Mouse (Mus musculus) mesoderm, embryonic 11.5 days (tissue): Measurements from ENCODE around the gene Odc1.
"Not testable (repeated sequence)": the region's sequence is repeated elsewhere in the genome, so short reads cannot be mapped to it uniquely, and the experiment has no call there.

Source experiments
- DNase-seq: peaks from one replicate; pipeline ENCODE4 v3.0.0-alpha.2; 2012; ENCODE audit warnings: low read depth, low spot score

Odc1 gene

GRCm38 (mm10) chr12:17544209-17545106, at the start of gene Odc1:
Odc1 (plus strand) TSS chr12:17544794.
- DNase-seq = peak; percentile 98

DNA sequence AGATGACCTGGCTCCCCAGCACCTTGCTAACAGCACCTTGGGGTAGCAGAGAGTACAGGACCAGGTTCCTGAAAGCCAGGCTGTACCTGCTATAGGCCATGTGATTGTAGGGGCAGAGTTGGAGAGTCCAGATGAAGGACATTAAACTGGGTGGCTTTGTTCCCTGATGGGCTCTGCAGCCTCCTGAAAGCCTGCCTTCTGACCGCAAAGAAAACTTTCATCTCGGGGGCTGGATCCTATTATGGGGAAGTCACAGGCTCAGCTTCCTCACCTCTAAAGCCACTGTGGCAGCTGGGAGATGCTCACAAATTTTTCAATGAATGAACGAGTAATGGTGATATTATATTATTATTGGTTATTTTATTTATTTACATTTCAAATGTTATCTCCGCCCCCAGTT, 49.8 kb upstream of the Odc1 start:
- no peak for DNase-seq

DNA sequence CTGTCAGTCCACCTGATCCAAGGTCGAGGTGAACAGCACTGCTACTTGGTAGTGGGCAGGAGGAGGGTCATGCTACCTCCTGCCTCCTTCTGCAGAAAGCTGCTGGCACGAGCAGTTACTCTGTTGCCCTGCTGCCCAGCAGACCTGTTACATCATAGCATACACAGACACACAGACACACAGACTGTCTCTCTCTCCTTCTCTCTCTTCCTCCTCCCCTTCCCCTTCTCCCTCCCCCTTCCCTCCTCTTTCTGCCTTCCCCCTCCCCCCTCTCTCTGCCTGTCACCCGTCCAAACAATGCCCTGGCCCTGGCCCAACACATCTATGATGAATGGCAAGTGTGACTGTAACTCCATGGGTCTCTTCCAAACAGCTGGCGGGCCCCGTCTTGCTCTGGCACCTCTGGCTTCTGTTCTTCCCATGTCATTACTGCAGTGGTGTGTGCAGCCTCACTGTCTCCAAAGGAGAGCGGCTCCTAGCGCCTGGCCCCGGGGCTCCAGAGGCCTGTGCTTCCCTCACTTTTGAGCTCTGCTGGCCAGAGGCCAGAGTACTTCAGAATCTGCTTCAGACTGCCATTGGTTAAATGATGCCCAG, 48.6 kb upstream of the Odc1 start:
- no peak for DNase-seq

- DNase-seq = no peak
These were observed 38.9 kb upstream of the Odc1 start for GRCm38 (mm10) chr12:17505620-17506074.

DNA sequence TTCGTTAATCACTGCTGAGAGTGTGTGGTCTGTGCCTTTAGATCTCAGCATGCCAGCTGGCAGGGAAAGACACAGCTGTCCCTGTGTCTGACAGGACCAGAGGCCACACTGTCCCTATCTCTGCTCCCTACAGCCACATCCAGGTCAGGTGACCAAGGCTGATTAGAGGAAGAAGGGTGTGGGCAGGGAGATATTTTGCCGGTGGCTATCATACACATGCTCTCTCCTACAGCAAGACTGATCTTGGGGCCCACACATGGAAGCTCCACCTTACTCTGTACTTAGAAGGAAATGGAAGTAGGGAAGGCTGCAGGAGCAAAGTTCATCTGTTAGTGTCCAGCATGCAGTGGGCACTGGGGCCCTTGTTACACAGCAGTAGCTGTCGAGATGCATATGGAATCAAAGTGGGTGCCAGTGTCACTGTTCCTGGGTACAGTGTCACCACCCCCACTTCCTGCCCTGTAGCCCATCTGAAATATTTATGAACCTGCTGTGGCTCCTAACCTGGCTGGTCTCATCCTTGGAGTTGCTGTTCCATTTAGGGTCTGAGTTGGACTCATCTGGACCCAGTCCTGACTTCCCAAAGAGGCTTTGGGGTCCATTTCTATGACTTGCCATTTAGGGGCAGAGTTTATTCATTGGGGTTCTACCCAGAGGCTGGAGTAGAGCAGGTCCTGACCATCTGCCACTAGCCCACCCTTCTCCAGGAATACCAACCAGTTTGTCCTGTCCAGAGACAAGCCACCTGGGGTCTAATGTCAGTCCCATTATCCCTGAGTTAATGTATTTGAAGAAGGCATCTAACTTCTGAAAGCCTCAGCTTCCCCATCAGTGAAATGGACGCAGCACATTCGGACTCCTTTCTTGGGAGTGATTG, 38.2 kb upstream of the Odc1 start:
- no peak for DNase-seq

GRCm38 (mm10) chr12:17506994-17507542, 37.5 kb upstream of the Odc1 start:
- DNase-seq = no peak

DNA sequence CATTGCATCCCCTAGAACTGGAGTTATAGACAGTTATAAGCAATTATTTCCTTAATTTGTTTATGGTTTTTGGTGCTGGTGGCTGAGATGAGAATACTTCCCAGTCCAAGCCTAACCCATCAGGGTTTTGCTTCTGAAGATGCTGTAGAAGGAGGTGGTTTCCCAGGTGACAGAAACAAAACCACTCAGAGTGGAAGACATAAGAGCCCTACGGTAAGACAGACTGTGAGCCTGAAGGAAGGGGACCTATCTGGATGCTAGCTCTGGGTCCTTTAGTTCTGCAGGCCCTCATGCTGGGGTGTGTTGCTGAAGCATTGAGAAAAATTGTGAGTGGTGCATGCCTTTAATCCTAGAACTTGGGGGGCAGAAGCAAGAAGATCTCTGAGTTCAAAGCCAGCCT, 35.3 kb upstream of the Odc1 start:
- DNase-seq = no peak

- DNase-seq = no peak
These were observed 34.4 kb upstream of the Odc1 start for GRCm38 (mm10) chr12:17510158-17510557.

DNA sequence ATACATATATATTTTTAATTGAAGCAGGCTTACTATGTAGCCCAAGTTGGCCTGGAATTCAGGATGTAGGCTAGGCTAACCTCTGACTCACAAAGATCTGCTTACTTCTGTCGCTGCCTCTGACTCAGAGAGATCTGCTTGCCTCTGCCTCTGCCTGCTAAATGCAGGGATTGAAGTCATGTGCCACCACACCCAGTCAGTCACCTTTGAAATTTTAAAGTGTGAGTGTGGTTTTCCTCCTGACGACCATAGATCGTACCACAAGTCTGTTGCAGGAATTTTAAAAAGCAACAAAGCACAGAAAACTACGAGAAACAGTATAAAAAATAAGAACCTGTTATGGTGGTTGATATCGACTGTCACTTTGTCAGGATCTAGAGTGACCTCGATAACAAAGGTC, 33.6 kb upstream of the Odc1 start:
- no peak for DNase-seq

GRCm38 (mm10) chr12:17529180-17529579, 15.4 kb upstream of the Odc1 start:
- no peak for DNase-seq

DNA sequence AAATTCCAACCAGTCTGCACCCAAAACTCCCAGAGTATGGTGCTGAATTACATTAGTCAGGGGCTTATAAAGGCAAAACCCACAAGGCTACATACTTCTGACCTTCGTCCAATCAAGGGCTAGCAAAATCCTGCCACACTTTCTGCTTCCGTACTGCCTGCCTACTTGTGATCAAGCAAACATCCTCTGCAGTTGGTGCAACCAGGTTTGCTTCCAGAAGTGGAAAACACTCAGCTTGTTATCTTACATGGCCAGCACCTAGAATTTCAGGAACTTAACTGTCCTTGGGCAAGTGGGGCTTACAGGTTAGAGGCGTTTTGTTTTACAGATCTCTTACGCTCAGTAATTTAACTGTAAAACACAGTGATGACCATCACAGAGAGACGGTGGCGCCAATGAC, 14.9 kb upstream of the Odc1 start:
- DNase-seq = no peak

GRCm38 (mm10) chr12:17530825-17531224, 13.8 kb upstream of the Odc1 start:
- no peak for DNase-seq

DNA sequence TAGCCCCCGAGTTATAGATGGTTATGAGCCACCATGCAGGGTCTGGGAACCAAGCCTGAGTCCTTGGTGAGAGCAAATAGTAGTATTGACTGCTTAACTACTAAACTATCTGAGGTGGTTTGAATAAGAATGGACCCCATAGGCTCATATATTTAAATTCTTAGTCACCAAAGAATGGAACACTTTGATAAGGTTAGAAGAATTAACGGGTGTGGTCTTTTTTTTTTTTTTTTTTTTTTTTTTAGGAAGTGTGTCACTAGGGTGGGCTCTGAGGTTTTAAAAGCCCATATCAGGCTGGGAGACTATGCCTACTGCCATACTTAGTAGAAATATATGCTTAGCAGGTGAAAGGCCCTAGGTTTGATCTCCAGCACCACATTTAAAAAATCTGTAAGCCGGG, 8.4 kb upstream of the Odc1 start:
- no peak for DNase-seq

GRCm38 (mm10) chr12:17537147-17537546, 7.4 kb upstream of the Odc1 start:
- DNase-seq = no peak

GRCm38 (mm10) chr12:17538087-17538486, 6.5 kb upstream of the Odc1 start:
- DNase-seq = no peak

GRCm38 (mm10) chr12:17539041-17539440, 5.6 kb upstream of the Odc1 start:
- DNase-seq = no peak

DNA sequence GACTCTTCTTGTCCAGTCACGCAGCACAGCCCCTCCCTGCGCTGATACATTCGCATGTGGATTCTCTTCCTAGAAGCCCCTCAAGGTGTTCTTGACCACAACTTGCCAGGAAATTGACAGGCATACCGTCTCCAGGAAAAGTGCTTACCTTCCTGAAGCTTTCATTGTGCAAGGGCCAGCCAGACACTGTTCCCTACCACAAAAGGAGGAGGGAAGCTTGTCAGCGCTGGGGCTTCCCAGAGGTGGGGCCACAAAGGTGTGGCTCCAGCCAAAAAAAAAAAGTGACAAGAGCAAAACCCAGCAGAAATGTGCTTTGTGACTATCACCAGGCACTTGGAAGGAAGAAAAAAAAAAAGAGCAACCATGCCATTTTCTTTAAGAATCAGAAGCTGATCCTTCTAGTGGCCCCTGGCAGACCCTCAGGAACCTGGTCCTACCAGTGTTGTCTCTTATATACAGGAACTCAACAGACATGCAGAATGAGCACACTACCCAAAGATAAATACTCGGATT, 4.5 kb upstream of the Odc1 start:
- DNase-seq = no peak

DNA sequence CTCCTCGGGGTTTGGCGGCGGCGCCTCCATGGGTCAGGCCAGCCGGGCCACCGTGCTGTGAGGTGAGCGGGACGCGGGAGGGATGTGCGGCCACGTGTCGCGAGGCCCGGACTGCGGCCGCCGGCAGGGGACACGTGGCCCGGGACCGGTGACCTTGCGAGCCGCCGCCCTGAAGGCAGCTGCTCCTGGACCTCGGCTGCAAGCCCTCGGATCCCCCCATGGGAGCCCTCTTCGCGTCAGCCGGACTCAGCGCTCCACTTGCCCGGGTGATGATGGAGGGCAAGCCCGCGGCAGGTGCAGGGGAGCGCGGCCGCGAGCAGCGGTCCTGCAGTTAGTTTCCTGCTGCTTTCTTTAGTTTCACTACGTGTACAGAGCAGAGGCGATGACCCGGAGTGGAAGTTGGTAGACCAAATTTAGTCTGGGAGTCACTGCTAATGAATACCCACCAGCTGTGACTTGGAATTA, 545 bp downstream of the Odc1 start:
- DNase-seq = peak; percentile 57

DNA sequence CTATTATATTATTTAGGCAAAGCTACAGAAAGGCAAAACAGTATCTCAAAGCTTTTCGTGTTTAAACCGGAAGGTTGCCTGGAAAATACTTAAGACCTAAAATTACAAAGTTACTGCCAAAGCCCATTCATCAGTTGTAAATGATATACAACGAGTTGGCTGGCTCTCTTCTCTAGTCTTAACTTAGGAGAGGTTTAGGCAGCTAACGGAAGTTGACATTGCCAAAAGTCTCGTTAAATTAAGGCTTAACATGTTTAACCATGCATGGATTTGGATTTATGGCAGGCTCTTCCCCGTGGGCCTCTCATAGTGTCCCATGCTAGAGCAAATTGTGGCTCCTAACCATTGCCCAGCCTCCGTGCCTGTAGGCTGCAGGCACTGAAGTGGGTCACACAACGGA, 1.3 kb downstream of the Odc1 start:
- no peak for DNase-seq

DNA sequence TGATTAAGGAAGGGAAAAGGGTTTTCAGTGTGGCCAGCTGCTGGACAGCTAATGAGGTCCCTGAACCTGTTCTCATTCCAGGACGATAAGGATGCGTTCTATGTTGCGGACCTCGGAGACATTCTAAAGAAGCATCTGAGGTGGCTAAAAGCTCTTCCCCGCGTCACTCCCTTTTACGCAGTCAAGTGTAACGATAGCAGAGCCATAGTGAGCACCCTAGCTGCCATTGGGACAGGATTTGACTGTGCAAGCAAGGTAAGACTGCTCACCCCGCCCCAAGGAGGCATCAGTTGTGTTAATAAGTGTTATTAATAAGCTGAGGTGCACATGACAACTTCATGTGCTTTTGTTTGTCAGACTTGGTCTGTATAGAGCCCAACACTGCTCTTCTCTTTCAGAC, 3.0 kb downstream of the Odc1 start:
- not testable (repeated sequence) for DNase-seq

GRCm38 (mm10) chr12:17548505-17548904, 3.9 kb downstream of the Odc1 start:
- no peak for DNase-seq
